In genomic region chr13:59925845-59926481, GRCm38 (mm10) we compare ENCODE assay signal across 13 mouse cellular contexts.
DNase-seq lines count a peak whose midpoint lies in the region; ATAC-seq and TF ChIP-seq lines count a peak whose summit lies in the region.
"Had no signal": no experiment of that assay in that cellular context is flagged by ENCODE, and none has a peak within 500 bp of the region (broad histone marks: within the 10 kb centered on the region; RNA-seq: fewer than 3 reads in every experiment).

No protein-coding gene starts in this region.

- TF ChIP-seq POLR2A in brain, embryonic 14.5 days (IDR thresholded peaks at IDR 0.05; ENCODE audit: borderline replicate concordance, extremely low read depth, insufficient read depth, insufficient read length, poor library complexity, severe bottlenecking), result no peak

- H3K4me1 ChIP-seq in forebrain, postnatal 0 days (ENCODE audit: insufficient read depth), result no peaks in the 10 kb centered on the region
- peaks cover 10% of the 10 kb centered on the region for H3K4me1 ChIP-seq in midbrain, embryonic 14.5 days (ENCODE audit: control insufficient read depth, insufficient read depth, low read length)
- no peaks in the 10 kb centered on the region for H3K4me1 ChIP-seq in liver, embryonic 12.5 days
- H3K4me1 ChIP-seq: heart, embryonic 13.5 days; liver, embryonic 15.5 days had no signal

- H3K9me3 ChIP-seq in forebrain, postnatal 0 days (ENCODE audit: low read length), result no peaks in the 10 kb centered on the region
- no peaks in the 10 kb centered on the region for H3K9me3 ChIP-seq in midbrain, embryonic 14.5 days (ENCODE audit: control insufficient read depth, low read length)
- H3K9me3 ChIP-seq in liver, embryonic 12.5 days (replicated peaks), result no peaks in the 10 kb centered on the region
- H3K9me3 ChIP-seq: heart, embryonic 13.5 days; liver, embryonic 15.5 days had no signal

- DNase-seq in left cerebral cortex, postnatal 4 days, result peak; percentile 85
- no peak for DNase-seq in left cerebral cortex, adult 11 months (ENCODE audit: low spot score)
- peak; percentile 95 for DNase-seq in brain, embryonic 14.5 days (ENCODE audit: low read depth)
- peak; percentile 64 for DNase-seq in forebrain, postnatal 0 days
- peak; percentile 61 for DNase-seq in midbrain, embryonic 14.5 days
- no peak for DNase-seq in kidney, postnatal 10 days
- DNase-seq in frontal cortex, postnatal 25 days (ENCODE audit: low spot score in 2 of 2), result no peak
- DNase-seq: thymus, postnatal 25 days had no signal

- WGBS in forebrain, postnatal 0 days, result 13% methylated on average over 9 of the region's 9 CpGs
- WGBS in midbrain, embryonic 14.5 days, result 56% methylated on average over 9 of the region's 9 CpGs
- WGBS in liver, embryonic 12.5 days (ENCODE audit: insufficient replicate concordance), result 69% methylated on average over 9 of the region's 9 CpGs

- ATAC-seq in forebrain, postnatal 0 days, result peak; percentile 67
- peak; percentile 55; the same call in 1 of the 2 replicates for ATAC-seq in midbrain, embryonic 14.5 days (ENCODE audit: low FRiP score, low TSS enrichment)
- ATAC-seq in liver, embryonic 12.5 days, result no peak
- ATAC-seq: intestine, postnatal 0 days had no signal

- H3K27me3 ChIP-seq in forebrain, postnatal 0 days (ENCODE audit: insufficient read depth, low read length), result no peaks in the 10 kb centered on the region
- H3K27me3 ChIP-seq in midbrain, embryonic 14.5 days (ENCODE audit: control insufficient read depth, insufficient read depth, low read length), result no peaks in the 10 kb centered on the region
- H3K27me3 ChIP-seq in liver, embryonic 12.5 days (replicated peaks), result no peaks in the 10 kb centered on the region
- H3K27me3 ChIP-seq: CH12.LX; liver, embryonic 15.5 days had no signal

- no peaks in the 10 kb centered on the region for H3K36me3 ChIP-seq in forebrain, postnatal 0 days (ENCODE audit: insufficient read depth)
- no peaks in the 10 kb centered on the region for H3K36me3 ChIP-seq in midbrain, embryonic 14.5 days (ENCODE audit: control insufficient read depth, insufficient read depth, low read length)
- no peaks in the 10 kb centered on the region for H3K36me3 ChIP-seq in liver, embryonic 12.5 days
- H3K36me3 ChIP-seq: heart, embryonic 13.5 days; liver, embryonic 15.5 days had no signal

- H3K4me3 ChIP-seq in forebrain, postnatal 0 days (ENCODE audit: low read depth, low read length), result no peak overlapping the region
- H3K4me3 ChIP-seq in midbrain, embryonic 14.5 days (replicated peaks; ENCODE audit: low read depth, low read length), result no peak overlapping the region
- no peak overlapping the region for H3K4me3 ChIP-seq in liver, embryonic 12.5 days
- H3K4me3 ChIP-seq: heart, embryonic 13.5 days; liver, embryonic 15.5 days had no signal

- TF ChIP-seq CTCF in brain, embryonic 14.5 days (IDR thresholded peaks at IDR 0.05; ENCODE audit: borderline replicate concordance, extremely low read depth, insufficient read depth, insufficient read length), result no peak
- no peak for TF ChIP-seq CTCF in forebrain, postnatal 0 days (IDR thresholded peaks at IDR 0.05; ENCODE audit: low read depth)

- H3K4me2 ChIP-seq in forebrain, postnatal 0 days (ENCODE audit: low read depth), result no peak overlapping the region
- H3K4me2 ChIP-seq in midbrain, embryonic 14.5 days (ENCODE audit: low read length), result no peak overlapping the region
- no peak overlapping the region for H3K4me2 ChIP-seq in liver, embryonic 12.5 days
- H3K4me2 ChIP-seq: heart, embryonic 13.5 days; liver, embryonic 15.5 days had no signal

- no peak overlapping the region for H3K27ac ChIP-seq in forebrain, postnatal 0 days (ENCODE audit: low read depth, low read length)
- no peak overlapping the region; the same call in 1 of the 2 replicates for H3K27ac ChIP-seq in midbrain, embryonic 14.5 days (replicated peaks; ENCODE audit: low read depth, low read length)
- no peak overlapping the region for H3K27ac ChIP-seq in liver, embryonic 12.5 days
- H3K27ac ChIP-seq: heart, embryonic 13.5 days; liver, embryonic 15.5 days had no signal

- no peak overlapping the region for H3K9ac ChIP-seq in forebrain, postnatal 0 days
- no peak overlapping the region for H3K9ac ChIP-seq in midbrain, embryonic 14.5 days (replicated peaks; ENCODE audit: low read length)
- H3K9ac ChIP-seq in liver, embryonic 12.5 days, result no peak overlapping the region
- H3K9ac ChIP-seq: heart, embryonic 13.5 days; liver, embryonic 15.5 days had no signal

- intact Hi-C loops in left cerebral cortex, postnatal 4 days (cut with DNase I), result no loop called here

Comparison
In these comparisons a context has a peak if more than half of its experiments do, and no peak if none do; other contexts are left out.
1. DNase-seq: peak in left cerebral cortex, postnatal 4 days (single experiment), brain, embryonic 14.5 days (single experiment), forebrain, postnatal 0 days (single experiment) and midbrain, embryonic 14.5 days (single experiment); none in left cerebral cortex, adult 11 months (single experiment), kidney, postnatal 10 days (single experiment) and frontal cortex, postnatal 25 days (0 of 2).